Mouse (Mus musculus) left cerebral cortex, postnatal 25 days (tissue): ENCODE results near the gene Pced1b. TPM values are rescaled to one million over a fixed set of nuclear protein-coding genes. Genes with fewer than 3 reads are reported as not detected.
"Not testable (repeated sequence)": the region's sequence is repeated elsewhere in the genome, so short reads cannot be mapped to it uniquely, and the experiment has no call there.

Source experiments
- DNase-seq, 2 experiments: peaks; one replicate each; pipeline ENCODE4 v3.0.0; 2022; ENCODE audit warnings: low spot score in 2 of 2, mixed read lengths in 1 of 2
- intact Hi-C: fragments of 180-260 bp; cut with DNase I; formaldehyde crosslinking; loops from one replicate; pipeline ENCODE4 v1.15.1; 2025
- total RNA-seq, 2 experiments: library from RNA; stranded (reverse); gene quantifications; 2 replicates each; pipeline ENCODE4 v1.2.3; 2021

Gene Pced1b
- 1 to 10 TPM; 5.6 to 6.7 TPM for total RNA-seq

- intact Hi-C loops, result loop anchor here (5.0 kb wide), 2 partner anchors 65 to 415 kb away; no protein-coding TSS in a partner anchor
- peak; percentile 32 to 54 for DNase-seq
Observed at GRCm38 (mm10) chr15:97246911-97247790, at the start of gene Pced1b, which contains the start of gene Amigo2. Pced1b (plus strand) TSS chr15:97247107. Amigo2 (minus strand) TSS chr15:97247287.

- no peak for DNase-seq
- intact Hi-C loops, result no loop called here
Observed at GRCm38 (mm10) chr15:97204889-97205288, 42.0 kb upstream of the Pced1b start.

- intact Hi-C loops, result no loop called here
- DNase-seq, result no peak
Observed at GRCm38 (mm10) chr15:97205776-97206175, 41.1 kb upstream of the Pced1b start.

- intact Hi-C loops, result no loop called here
- no peak for DNase-seq
Observed at GRCm38 (mm10) chr15:97206506-97206905, 40.4 kb upstream of the Pced1b start.

GRCm38 (mm10) chr15:97209754-97210153, 37.2 kb upstream of the Pced1b start:
- DNase-seq, intact Hi-C loops: not testable (repeated sequence)

- DNase-seq, result no peak
- intact Hi-C loops, result no loop called here
Observed at GRCm38 (mm10) chr15:97212501-97213477, 34.1 kb upstream of the Pced1b start.

GRCm38 (mm10) chr15:97216843-97217242, 30.1 kb upstream of the Pced1b start:
- intact Hi-C loops, result no loop called here
- no peak for DNase-seq

- intact Hi-C loops, result no loop called here
- DNase-seq, result no peak
Observed at GRCm38 (mm10) chr15:97223431-97223830, 23.5 kb upstream of the Pced1b start.

GRCm38 (mm10) chr15:97224003-97224402, 22.9 kb upstream of the Pced1b start:
- intact Hi-C loops, result no loop called here
- DNase-seq, result no peak

GRCm38 (mm10) chr15:97229494-97230077, 17.3 kb upstream of the Pced1b start:
- DNase-seq, result no peak
- intact Hi-C loops, result no loop called here

- DNase-seq, result no peak
- intact Hi-C loops, result loop anchor here (2.0 kb wide), 1 partner anchor 39 kb away; no protein-coding TSS in a partner anchor
Observed at GRCm38 (mm10) chr15:97234076-97234475, 12.8 kb upstream of the Pced1b start.

- intact Hi-C loops, result loop anchor here (2.0 kb wide), 1 partner anchor 40 kb away; no protein-coding TSS in a partner anchor
- DNase-seq, result peak; percentile 28 to 32
Observed at GRCm38 (mm10) chr15:97235183-97235582, 11.7 kb upstream of the Pced1b start.

GRCm38 (mm10) chr15:97236943-97237342, 10.0 kb upstream of the Pced1b start:
- intact Hi-C loops, result no loop called here
- no peak for DNase-seq

GRCm38 (mm10) chr15:97245392-97245791, 1.5 kb upstream of the Pced1b start:
- no peak for DNase-seq
- intact Hi-C loops, result loop anchor here (5.0 kb wide), 2 partner anchors 67 to 417 kb away; no protein-coding TSS in a partner anchor

- DNase-seq, result no peak
- intact Hi-C loops, result loop anchor here (5.0 kb wide), 2 partner anchors 66 to 416 kb away; no protein-coding TSS in a partner anchor
Observed at GRCm38 (mm10) chr15:97246256-97246655, 651 bp upstream of the Pced1b start.

GRCm38 (mm10) chr15:97247791-97248161, 869 bp downstream of the Pced1b start:
- DNase-seq, result peak in 1 of 2 experiments; percentile 20
- intact Hi-C loops, result loop anchor here (5.0 kb wide), 2 partner anchors 65 to 415 kb away; no protein-coding TSS in a partner anchor

GRCm38 (mm10) chr15:97248296-97248695, 1.4 kb downstream of the Pced1b start:
- intact Hi-C loops, result loop anchor here (5.0 kb wide), 2 partner anchors 64 to 414 kb away; no protein-coding TSS in a partner anchor

GRCm38 (mm10) chr15:97249322-97249721, 2.4 kb downstream of the Pced1b start:
- no peak for DNase-seq
- intact Hi-C loops, result loop anchor here (5.0 kb wide), 2 partner anchors 63 to 413 kb away; no protein-coding TSS in a partner anchor

More at GRCm38 (mm10) chr15:97248296-97248695, 1.4 kb downstream of the Pced1b start:
- no peak for DNase-seq

GRCm38 (mm10) chr15:97252493-97253034, 5.7 kb downstream of the Pced1b start:
- intact Hi-C loops, result no loop called here
- no peak for DNase-seq
